Mouse (Mus musculus): ENCODE results near the gene Olfr284. TPM values are rescaled to one million over a fixed set of nuclear protein-coding genes. Genes with fewer than 3 reads are reported as not detected.

The Olfr284 gene
- polyA plus RNA-seq, 1 experiment from 2014 or later, result not detected

Other genes with a start within 250 kb of the Olfr284 start
- 23.4 and 34.2 TPM in 2 replicates for gene Pfkm, start 248.4 kb downstream of the Olfr284 start, polyA plus RNA-seq (2014; fragmentation: Nextera tagmentation; extraction: Ambion mirVana)
- 25.9 and 41.2 TPM in 2 replicates for gene Senp1, start 247.2 kb downstream of the Olfr284 start, polyA plus RNA-seq (2014; fragmentation: Nextera tagmentation; extraction: Ambion mirVana)
- 40.6 and 52.6 TPM in 2 replicates for gene Asb8, start 175.4 kb downstream of the Olfr284 start, polyA plus RNA-seq (2014; fragmentation: Nextera tagmentation; extraction: Ambion mirVana)
- gene Ccdc184, start 173.8 kb downstream of the Olfr284 start, polyA plus RNA-seq (2014; fragmentation: Nextera tagmentation; extraction: Ambion mirVana), result 0.99 and 1.2 TPM in 2 replicates
- gene Olfr288, start 145.4 kb downstream of the Olfr284 start, polyA plus RNA-seq (2014; fragmentation: Nextera tagmentation; extraction: Ambion mirVana), result not detected in 2 replicates
- not detected in 2 replicates for gene Gm44579, start 120.0 kb downstream of the Olfr284 start, polyA plus RNA-seq (2014; fragmentation: Nextera tagmentation; extraction: Ambion mirVana)
- not detected in 2 replicates for gene Olfr287, start 119.9 kb downstream of the Olfr284 start, polyA plus RNA-seq (2014; fragmentation: Nextera tagmentation; extraction: Ambion mirVana)
- gene Olfr286, start 106.5 kb downstream of the Olfr284 start, polyA plus RNA-seq (2014; fragmentation: Nextera tagmentation; extraction: Ambion mirVana), result not detected in 2 replicates
- not detected in 2 replicates for gene H1fnt, start 83.7 kb downstream of the Olfr284 start, polyA plus RNA-seq (2014; fragmentation: Nextera tagmentation; extraction: Ambion mirVana)
- 0.47 and 1.3 TPM in 2 replicates for gene Zfp641, start 44.8 kb downstream of the Olfr284 start, polyA plus RNA-seq (2014; fragmentation: Nextera tagmentation; extraction: Ambion mirVana)
- gene Olfr285, start 23.6 kb downstream of the Olfr284 start, polyA plus RNA-seq (2014; fragmentation: Nextera tagmentation; extraction: Ambion mirVana), result not detected in 2 replicates
- gene Olfr283, start 40.0 kb upstream of the Olfr284 start, polyA plus RNA-seq (2014; fragmentation: Nextera tagmentation; extraction: Ambion mirVana), result not detected in 2 replicates
- not detected in 2 replicates for gene Olfr282, start 90.2 kb upstream of the Olfr284 start, polyA plus RNA-seq (2014; fragmentation: Nextera tagmentation; extraction: Ambion mirVana)
- gene Olfr281, start 111.6 kb upstream of the Olfr284 start, polyA plus RNA-seq (2014; fragmentation: Nextera tagmentation; extraction: Ambion mirVana), result not detected in 2 replicates
- not detected in 2 replicates for gene OR5BS1P, start 128.9 kb upstream of the Olfr284 start, polyA plus RNA-seq (2014; fragmentation: Nextera tagmentation; extraction: Ambion mirVana)
- 0.28 and 0.44 TPM in 2 replicates for gene Lalba, start 141.7 kb upstream of the Olfr284 start, polyA plus RNA-seq (2014; fragmentation: Nextera tagmentation; extraction: Ambion mirVana)
- not detected in 2 replicates for gene Olfr279, start 151.4 kb upstream of the Olfr284 start, polyA plus RNA-seq (2014; fragmentation: Nextera tagmentation; extraction: Ambion mirVana)
- gene Kansl2, start 193.3 kb upstream of the Olfr284 start, polyA plus RNA-seq (2014; fragmentation: Nextera tagmentation; extraction: Ambion mirVana), result 107 and 123 TPM in 2 replicates
- gene Ccnt1, start 229.9 kb upstream of the Olfr284 start, polyA plus RNA-seq (2014; fragmentation: Nextera tagmentation; extraction: Ambion mirVana), result 55.4 and 72.9 TPM in 2 replicates
- gene 4930415O20Rik, start 230.0 kb upstream of the Olfr284 start, polyA plus RNA-seq (2014; fragmentation: Nextera tagmentation; extraction: Ambion mirVana), result 0.57 TPM in 1 of 2 replicates, not detected in the other

Data from kidney, embryonic 14.5 days (tissue).